Mouse (Mus musculus) cortical plate, adult 2 months (tissue): Measurements from ENCODE around the gene Ear6. TPM values are rescaled to one million over a fixed set of nuclear protein-coding genes. Genes with fewer than 3 reads are reported as not detected.
A peak's percentile ranks its signal among the peaks of the same experiment; 100 is the strongest.

Source experiments
- H3K27ac ChIP-seq: fragments of 200-500 bp; 2 replicates; pipeline ENCODE4 v1.5.1; 2012; ENCODE audit warnings: low read length, control low read depth, inconsistent platforms; ENCODE audit not compliant: insufficient read depth
- H3K4me1 ChIP-seq: fragments of 200-500 bp; 2 replicates; pipeline ENCODE4 v1.6.1; 2011; ENCODE audit warnings: low read length; ENCODE audit not compliant: control insufficient read depth, insufficient read depth
- H3K4me3 ChIP-seq: fragments of 200-500 bp; 2 replicates; pipeline ENCODE4 v1.5.1; 2011; ENCODE audit warnings: mild to moderate bottlenecking, low read length, control low read depth; ENCODE audit not compliant: insufficient read depth
- CTCF ChIP-seq: fragments of 200-500 bp; IDR thresholded peaks from 2 replicates; pipeline ENCODE4 v1.5.1; 2011; ENCODE audit warnings: mild to moderate bottlenecking, control low read depth, low read length; ENCODE audit not compliant: insufficient read depth; ENCODE audit errors: extremely low read depth
- POLR2A ChIP-seq: fragments of 200-500 bp; IDR thresholded peaks from 2 replicates; pipeline ENCODE4 v1.6.1; 2011; ENCODE audit warnings: mild to moderate bottlenecking, low read length, control low read depth; ENCODE audit not compliant: insufficient read depth; ENCODE audit errors: extremely low read depth
- polyA plus RNA-seq: library from polyadenylated mRNA; depleted of rRNA; stranded (reverse); fragments of >200 nt; gene quantifications from 2 replicates; pipeline ENCODE4 v1.2.3, GENCODE M21; 2012; rRNA removed

The Ear6 gene
- polyA plus RNA-seq, 1 experiment, result not detected

DNA sequence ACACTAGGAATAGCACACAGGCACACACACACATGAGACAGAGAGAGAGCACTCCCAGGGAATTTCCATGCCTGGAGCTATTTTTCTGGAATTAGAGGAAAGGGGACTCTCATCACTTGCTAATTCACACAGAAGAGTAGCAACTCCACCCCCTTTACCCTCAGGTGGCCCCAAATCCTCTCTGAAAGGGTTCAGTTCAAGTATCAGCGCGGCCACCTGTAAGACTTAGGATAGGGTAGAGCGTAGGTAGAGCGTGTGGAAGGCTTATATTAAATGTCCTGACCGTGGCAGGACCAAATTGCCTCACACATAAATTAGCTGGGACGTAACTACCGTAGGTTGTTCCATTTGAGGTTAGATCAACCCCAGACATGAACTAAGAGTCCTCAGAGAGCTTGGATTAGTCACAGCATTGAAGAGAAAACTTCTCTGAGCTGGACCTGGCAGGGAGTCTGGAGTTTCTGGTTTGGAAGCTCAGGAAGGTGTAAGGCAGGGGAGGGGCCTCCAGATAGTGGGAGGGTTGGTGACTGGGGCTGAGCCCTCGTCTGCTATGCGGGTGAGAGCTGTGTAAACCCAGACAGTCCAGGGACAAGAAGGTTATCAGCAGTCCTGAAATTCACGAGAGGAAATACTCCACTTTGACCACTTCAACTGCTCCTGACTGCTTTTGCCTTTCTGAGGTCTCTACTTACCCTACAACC lies 39.7 kb downstream of the Ear6 start:
- Histone ChIP-seq H3K27ac (no peak overlapping the region), H3K4me3 (no peak overlapping the region), H3K4me1 (no peaks in the 10 kb centered on the region)
- TF ChIP-seq POLR2A, result no peak
- TF ChIP-seq CTCF, result no peak

DNA sequence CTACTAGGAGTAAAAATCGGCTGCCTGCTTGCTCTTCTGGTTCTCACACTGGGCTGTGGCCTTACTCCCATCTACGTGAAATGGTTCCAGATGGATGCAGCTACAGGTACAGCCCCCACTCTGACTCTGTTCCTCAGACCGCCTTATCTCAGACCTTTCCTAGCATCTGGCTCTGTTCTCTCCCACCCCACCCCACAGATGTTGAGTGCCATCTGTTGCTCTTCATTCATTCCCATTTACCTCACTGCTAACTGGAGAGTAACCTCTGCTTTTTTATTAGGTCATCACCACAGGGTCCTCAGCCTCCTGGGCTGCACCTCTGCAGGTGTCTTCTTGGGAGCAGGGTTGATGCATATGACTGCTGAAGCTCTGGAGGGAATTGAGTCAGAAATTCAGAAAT lies 40.3 kb downstream of the Ear6 start:
- Histone ChIP-seq H3K4me3 (no peak overlapping the region), H3K27ac (no peak overlapping the region), H3K4me1 (no peaks in the 10 kb centered on the region)
- TF ChIP-seq POLR2A, result no peak
- no peak for TF ChIP-seq CTCF

DNA sequence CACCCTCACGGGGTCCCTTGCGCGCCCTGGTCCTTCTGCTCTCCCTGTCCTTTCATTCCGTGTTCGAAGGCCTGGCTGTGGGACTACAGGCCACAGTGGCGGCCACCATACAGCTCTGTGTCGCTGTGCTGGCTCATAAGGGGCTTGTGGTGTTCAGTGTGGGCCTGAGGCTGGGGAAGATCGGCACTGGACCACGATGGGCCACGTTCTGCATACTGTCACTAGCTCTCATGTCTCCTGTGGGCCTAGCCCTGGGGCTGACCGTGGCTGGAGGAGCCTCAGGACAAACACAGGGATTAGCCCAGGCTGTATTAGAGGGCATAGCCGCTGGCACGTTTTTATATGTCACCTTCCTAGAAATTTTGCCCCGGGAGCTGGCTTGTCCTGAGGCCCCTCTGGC lies 41.6 kb downstream of the Ear6 start:
- no peak overlapping the region for H3K27ac ChIP-seq
- no peak for TF ChIP-seq CTCF
- no peak for TF ChIP-seq POLR2A
- H3K4me1 ChIP-seq, result no peaks in the 10 kb centered on the region
- no peak overlapping the region for H3K4me3 ChIP-seq

DNA sequence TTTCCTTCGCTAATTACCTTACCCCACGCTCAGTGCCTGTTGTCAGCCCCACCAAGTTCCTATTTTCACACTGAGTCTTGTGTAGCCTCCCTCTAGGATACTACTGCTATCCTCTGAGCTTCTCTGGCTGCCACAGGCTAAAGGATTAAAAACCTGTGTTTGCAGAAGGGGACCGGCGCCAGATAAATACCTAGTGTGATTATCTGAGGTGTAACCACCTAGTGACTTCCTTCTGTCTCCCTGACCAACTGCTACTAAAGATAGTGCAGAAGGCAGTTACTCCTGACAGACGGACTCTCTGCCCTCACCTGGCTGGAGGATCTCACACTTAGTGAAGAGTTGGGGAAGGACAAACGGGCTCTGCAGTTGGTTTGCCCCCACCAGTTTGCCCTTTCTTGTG lies 42.5 kb downstream of the Ear6 start:
- Histone ChIP-seq H3K27ac (no peak overlapping the region), H3K4me1 (no peaks in the 10 kb centered on the region), H3K4me3 (no peak overlapping the region)
- TF ChIP-seq POLR2A (no peak), CTCF (no peak)

DNA sequence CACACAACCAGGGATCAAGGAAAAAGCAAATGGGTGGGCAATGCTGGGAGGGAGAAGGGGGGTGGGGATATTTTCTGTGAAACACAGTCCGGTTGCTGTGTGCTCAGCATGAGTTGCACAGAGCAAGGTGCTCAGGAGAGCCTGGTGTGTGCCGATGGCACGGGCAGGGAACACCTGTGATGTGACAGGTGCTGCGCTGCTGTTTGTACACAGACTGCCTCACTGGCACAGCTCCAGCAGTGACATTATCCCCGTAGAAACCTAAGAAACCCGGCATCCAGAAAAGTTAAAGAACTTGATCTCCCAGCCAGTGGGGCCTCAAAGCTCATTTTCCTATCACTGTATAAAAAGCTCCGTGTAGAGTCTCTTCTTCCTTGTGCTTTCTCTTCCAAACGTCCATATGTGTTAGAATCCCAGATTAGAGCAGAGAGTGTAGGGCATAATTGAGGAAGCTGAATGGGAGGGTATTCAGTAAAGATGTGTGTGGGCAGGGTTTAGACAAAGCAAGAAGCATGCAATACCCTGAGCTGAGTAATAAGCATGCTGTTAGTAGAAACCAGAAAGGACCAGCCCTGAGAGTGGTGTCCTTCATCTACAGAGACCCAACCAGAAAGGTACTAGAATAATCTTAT lies 43.2 kb downstream of the Ear6 start:
- Histone ChIP-seq H3K27ac (no peak overlapping the region), H3K4me3 (no peak overlapping the region), H3K4me1 (no peaks in the 10 kb centered on the region)
- TF ChIP-seq CTCF, result no peak

DNA sequence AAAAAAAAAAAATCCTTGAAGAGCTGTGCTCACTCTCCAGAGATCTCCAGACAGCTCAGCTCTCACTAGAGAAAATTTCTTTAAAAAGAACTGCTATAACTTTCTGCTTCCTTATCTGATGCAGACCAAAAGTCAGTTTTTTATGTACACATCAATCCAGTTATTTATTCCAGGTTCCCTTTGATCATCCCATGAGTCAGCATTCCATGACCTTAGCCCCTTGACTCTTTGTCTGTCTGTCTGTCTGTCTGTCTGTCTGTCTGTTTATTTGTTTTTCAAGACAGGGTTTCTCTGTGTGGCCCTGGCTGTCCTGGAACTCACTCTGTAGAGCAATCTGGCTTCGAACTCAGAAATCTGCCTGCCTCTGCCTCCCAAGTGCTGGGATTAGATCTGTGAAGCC lies 45.9 kb downstream of the Ear6 start:
- Histone ChIP-seq H3K4me1 (no peaks in the 10 kb centered on the region), H3K27ac (no peak overlapping the region), H3K4me3 (no peak overlapping the region)
- TF ChIP-seq CTCF, result no peak
- no peak for TF ChIP-seq POLR2A

DNA sequence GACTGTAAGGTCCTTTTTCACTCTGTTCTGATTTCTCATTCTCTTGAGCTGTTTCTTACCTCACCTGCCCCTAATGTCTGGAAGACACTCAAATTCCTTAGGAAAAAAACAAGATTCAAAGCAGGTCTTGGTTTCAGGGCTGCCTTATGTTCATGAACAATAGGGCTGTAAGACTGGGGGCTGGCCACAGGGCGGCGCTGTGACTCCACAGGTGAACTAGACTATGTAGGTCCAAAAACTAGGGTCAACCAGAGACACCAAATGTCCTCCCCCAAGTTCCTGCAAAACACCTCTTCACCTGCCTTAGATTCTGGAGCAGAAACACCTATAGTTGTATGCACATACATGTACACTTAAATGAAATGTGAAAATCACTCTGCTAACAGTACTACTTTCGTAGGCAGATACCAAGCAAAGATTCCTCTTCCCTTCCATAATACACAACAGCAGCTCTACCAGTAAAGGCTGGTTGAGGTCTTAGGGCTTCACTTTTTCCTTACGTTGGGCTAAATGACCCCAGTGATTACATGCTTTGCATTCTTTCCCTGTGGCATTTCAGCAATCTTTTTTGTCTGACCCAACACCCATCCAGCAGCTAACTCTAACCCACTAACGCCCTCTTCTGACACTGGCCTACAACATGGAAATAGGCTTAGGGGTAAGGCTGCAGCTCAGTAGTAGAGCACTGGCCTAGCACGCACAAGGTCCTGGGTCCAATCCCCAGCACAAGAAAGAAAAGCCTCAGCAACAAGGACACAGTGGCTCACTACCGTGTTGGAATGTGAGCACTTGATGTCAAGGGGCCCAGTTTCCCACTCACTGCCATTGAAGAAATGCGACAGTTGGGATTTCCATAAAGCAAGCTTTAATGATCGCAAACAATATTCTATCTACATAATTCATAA lies 49.6 kb downstream of the Ear6 start:
- Histone ChIP-seq H3K4me1 (no peaks in the 10 kb centered on the region), H3K4me3 (no peak overlapping the region), H3K27ac (no peak overlapping the region)
- no peak for TF ChIP-seq POLR2A
- peak; percentile 92 for TF ChIP-seq CTCF

DNA sequence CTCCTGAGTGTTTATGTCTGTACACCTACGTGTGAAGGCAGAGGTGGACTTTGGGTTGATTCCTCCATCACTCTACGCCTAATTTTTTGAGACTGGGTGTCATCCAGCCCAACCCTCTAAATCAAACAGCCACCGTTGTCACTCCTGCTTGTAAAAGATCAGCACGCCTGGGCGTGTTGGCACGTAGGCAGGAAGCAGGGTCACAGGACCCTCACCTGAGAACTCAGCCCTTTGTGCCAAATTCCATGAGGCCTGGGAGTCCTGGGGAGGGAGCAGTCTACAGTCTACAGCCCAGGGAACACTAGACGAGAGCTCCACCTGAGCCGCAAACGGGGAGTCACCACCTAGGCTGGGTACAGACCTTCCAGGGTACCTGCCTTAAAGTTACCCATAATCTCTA lies 50.3 kb downstream of the Ear6 start:
- H3K4me3 ChIP-seq, result no peak overlapping the region
- TF ChIP-seq POLR2A (no peak), CTCF (no peak)
- no peaks in the 10 kb centered on the region for H3K4me1 ChIP-seq
- H3K27ac ChIP-seq, result no peak overlapping the region

Other genes with a start within 250 kb of the Ear6 start
- gene Gm17078, start 242.4 kb upstream of the Ear6 start, polyA plus RNA-seq, result not detected in 2 replicates
- gene Gm4181, start 218.0 kb upstream of the Ear6 start, polyA plus RNA-seq, result not detected in 2 replicates
- not detected in 2 replicates for gene Gm17079, start 158.2 kb upstream of the Ear6 start, polyA plus RNA-seq
- not detected in 2 replicates for gene Gm5800, start 136.5 kb upstream of the Ear6 start, polyA plus RNA-seq
- gene Ang4, start 80.1 kb upstream of the Ear6 start, polyA plus RNA-seq, result not detected in 2 replicates
- not detected in 2 replicates for gene AY358078, start 53.7 kb upstream of the Ear6 start, polyA plus RNA-seq
- 41.4 and 49.3 TPM in 2 replicates for gene Mettl17, start 31.1 kb downstream of the Ear6 start, polyA plus RNA-seq
- gene Slc39a2, start 39.2 kb downstream of the Ear6 start, polyA plus RNA-seq, result 17.8 and 18.7 TPM in 2 replicates
- gene Ndrg2, start 60.5 kb downstream of the Ear6 start, polyA plus RNA-seq, result 955 and 1,100 TPM in 2 replicates
- gene Tppp2, start 64.7 kb downstream of the Ear6 start, polyA plus RNA-seq, result not detected in 2 replicates
- gene Rnase13, start 69.1 kb downstream of the Ear6 start, polyA plus RNA-seq, result 0.17 and 0.21 TPM in 2 replicates
- 24.1 and 24.5 TPM in 2 replicates for gene Arhgef40, start 131.0 kb downstream of the Ear6 start, polyA plus RNA-seq
- 0.21 and 0.34 TPM in 2 replicates for gene Tmem253, start 162.0 kb downstream of the Ear6 start, polyA plus RNA-seq
- 51.3 and 54.3 TPM in 2 replicates for gene Zfp219, start 167.0 kb downstream of the Ear6 start, polyA plus RNA-seq
- not detected in 2 replicates for gene Olfr221, start 188.8 kb downstream of the Ear6 start, polyA plus RNA-seq